Mouse (Mus musculus) intestine, postnatal 0 days (tissue): ENCODE data around the gene Myadml2. TPM values are rescaled to one million over a fixed set of nuclear protein-coding genes. Genes with fewer than 3 reads are reported as not detected.

ENCODE experiments used
- ATAC-seq: fragments of 200-750 bp; cut with Nextera tagmentation; 2 replicates; pipeline ENCODE4 v1.8.0; 2017; ENCODE audit warnings: mild to moderate bottlenecking, moderate TSS enrichment, moderate library complexity
- H3K27ac ChIP-seq: fragments of 300-500 bp; sonication (generic); 2 replicates; pipeline ENCODE4 v1.5.1; 2014; ENCODE audit warnings: mild to moderate bottlenecking, low read depth, low read length, moderate library complexity
- H3K27me3 ChIP-seq: fragments of 300-500 bp; sonication (generic); replicated peaks from 2 replicates; pipeline ENCODE4 v1.6.1; 2014; ENCODE audit warnings: low read length, mixed read lengths; ENCODE audit not compliant: control insufficient read depth, insufficient read depth
- H3K36me3 ChIP-seq: fragments of 300-500 bp; sonication (generic); 2 replicates; pipeline ENCODE4 v1.6.1; 2014; ENCODE audit warnings: mild to moderate bottlenecking, moderate library complexity; ENCODE audit not compliant: control insufficient read depth, insufficient read depth
- H3K4me1 ChIP-seq: fragments of 300-500 bp; sonication (generic); replicated peaks from 2 replicates; pipeline ENCODE4 v1.6.1; 2014; ENCODE audit warnings: antibody characterized with exemption, low read length, mixed read lengths; ENCODE audit not compliant: control insufficient read depth, insufficient read depth
- H3K4me2 ChIP-seq: fragments of 300-500 bp; sonication (generic); replicated peaks from 2 replicates; pipeline ENCODE4 v1.6.1; 2014; ENCODE audit warnings: low read depth, mild to moderate bottlenecking, moderate library complexity
- H3K4me3 ChIP-seq: fragments of 300-500 bp; sonication (generic); 2 replicates; pipeline ENCODE4 v1.5.1; 2014; ENCODE audit warnings: low read depth, low read length
- H3K9ac ChIP-seq: fragments of 300-500 bp; sonication (generic); 2 replicates; pipeline ENCODE4 v1.6.1; 2014; ENCODE audit warnings: mild to moderate bottlenecking, low read depth, low read length
- H3K9me3 ChIP-seq: fragments of 300-500 bp; sonication (generic); 2 replicates; pipeline ENCODE4 v1.6.1; 2016; ENCODE audit warnings: mixed run types; ENCODE audit not compliant: control insufficient read depth
- CTCF ChIP-seq: sonication (generic); IDR thresholded peaks from 2 replicates; pipeline ENCODE4 v1.5.1; 2016; ENCODE audit warnings: low read depth, mild to moderate bottlenecking, control low read depth, antibody characterized with exemption, moderate library complexity
- WGBS: fragments of 180-500 bp; shearing (Covaris S2); extraction: QIAGEN DNeasy Blood & Tissue Kit; methylation state at CpG from one replicate; pipeline ENCODE4 v1.1.7; 2014; 5-methylcytosine and 5-hydroxymethylcytosine counted together
- polyA plus RNA-seq: library from polyadenylated mRNA; unstranded; fragments of >200 nt; fragmentation: Nextera tagmentation; extraction: Ambion mirVana; gene quantifications from 2 replicates; pipeline ENCODE4 v1.2.1, GENCODE M21; 2015

Gene Myadml2
- polyA plus RNA-seq, 1 experiment from 2014 or later, result not detected

DNA sequence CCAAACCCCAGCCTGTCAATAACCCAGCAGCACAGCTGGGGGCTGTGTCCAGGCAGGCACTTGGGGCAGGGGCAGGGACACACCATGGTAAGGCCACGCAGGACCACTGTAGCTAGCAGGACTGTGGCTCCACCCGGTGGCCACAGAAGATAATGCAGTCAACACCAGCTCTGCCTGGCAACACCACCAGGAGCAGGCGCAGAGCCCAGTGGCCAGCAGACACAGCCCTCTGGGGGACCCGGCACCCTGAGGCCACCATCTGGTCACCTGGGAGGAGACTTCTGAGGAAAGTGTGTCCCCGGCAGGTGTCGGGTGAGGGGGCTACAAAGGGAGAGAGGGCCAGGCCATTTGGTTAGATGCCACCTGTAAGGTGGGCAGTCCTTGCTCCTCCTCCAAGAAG is 35.2 kb downstream of the Myadml2 start:
- no peak overlapping the region for H3K9ac ChIP-seq
- peak; percentile 92 for TF ChIP-seq CTCF
- WGBS, result 43% methylated on average over 6 of the region's 6 CpGs
- H3K9me3 ChIP-seq, result no peaks in the 10 kb centered on the region
- no peak overlapping the region for H3K4me2 ChIP-seq
- no peak overlapping the region for H3K27ac ChIP-seq
- no peak overlapping the region for H3K4me3 ChIP-seq
- H3K4me1 ChIP-seq, result peaks cover 6% of the 10 kb centered on the region; the same call in 1 of the 2 replicates
- peaks cover 52% of the 10 kb centered on the region for H3K36me3 ChIP-seq
- H3K27me3 ChIP-seq, result no peaks in the 10 kb centered on the region
- no peak for ATAC-seq

DNA sequence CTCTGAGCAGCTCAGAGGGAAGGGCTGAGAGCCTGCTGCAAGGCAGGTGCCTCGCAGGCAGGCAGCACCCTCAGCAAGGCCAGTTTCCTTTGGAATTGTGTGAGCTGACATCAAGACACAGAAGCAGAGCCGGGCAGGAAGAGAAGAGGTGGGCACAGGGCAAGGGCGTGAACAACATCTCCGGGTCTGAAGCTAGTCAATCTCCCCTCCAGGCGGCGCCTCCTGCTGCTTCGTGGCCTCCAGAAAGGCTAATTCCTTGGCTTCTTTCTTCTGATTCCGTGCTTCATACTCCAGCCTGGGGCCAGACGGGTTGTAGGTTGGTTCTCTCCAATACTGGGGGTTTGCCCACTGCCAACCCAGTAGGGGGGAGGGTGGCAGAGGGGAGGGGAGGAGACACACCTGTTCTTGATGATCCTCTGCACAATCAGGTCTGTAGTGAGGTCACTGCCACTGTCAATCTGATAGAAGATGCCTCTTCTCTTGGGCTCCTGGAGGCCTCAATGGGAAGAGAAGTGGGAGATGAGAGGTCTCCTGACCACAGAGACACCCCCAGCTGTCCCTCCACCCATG is 37.4 kb downstream of the Myadml2 start:
- Histone ChIP-seq H3K9ac (no peak overlapping the region), H3K9me3 (no peaks in the 10 kb centered on the region), H3K4me2 (no peak overlapping the region), H3K36me3 (peaks cover 58% of the 10 kb centered on the region), H3K4me1 (no peaks in the 10 kb centered on the region; the same call in 1 of the 2 replicates), H3K4me3 (no peak overlapping the region), H3K27me3 (no peaks in the 10 kb centered on the region), H3K27ac (no peak overlapping the region)
- 81% methylated on average over 9 of the region's 9 CpGs for WGBS
- ATAC-seq, result no peak
- no peak for TF ChIP-seq CTCF

DNA sequence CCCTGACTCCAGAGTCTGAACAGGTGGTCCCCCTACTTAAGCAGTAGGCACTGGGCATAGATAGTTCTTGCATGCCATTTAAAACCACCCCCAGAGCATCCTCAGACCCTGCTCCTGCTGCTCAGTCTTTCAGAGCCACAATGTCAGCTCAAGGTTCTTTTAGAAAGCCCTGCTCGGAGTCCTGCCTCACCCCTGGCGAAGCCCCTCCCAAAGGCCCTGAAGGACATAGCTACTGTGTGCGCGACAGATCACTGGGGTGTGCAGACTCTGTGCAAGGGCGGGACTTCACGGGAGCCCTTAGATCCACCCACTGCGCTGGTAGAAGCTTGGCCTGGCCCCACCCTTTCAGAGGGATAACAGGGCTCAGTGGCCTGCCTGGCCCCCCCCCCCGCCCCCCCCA is 38.7 kb downstream of the Myadml2 start:
- Histone ChIP-seq H3K27ac (no peak overlapping the region), H3K4me1 (no peaks in the 10 kb centered on the region; the same call in 1 of the 2 replicates), H3K9me3 (no peaks in the 10 kb centered on the region), H3K36me3 (peaks cover 55% of the 10 kb centered on the region), H3K27me3 (no peaks in the 10 kb centered on the region), H3K4me2 (0 out of 2 replicates have a peak overlapping the region, but pooled peaks have one; percentile 7), H3K4me3 (no peak overlapping the region), H3K9ac (no peak overlapping the region)
- WGBS, result 22% methylated on average over 8 of the region's 8 CpGs
- ATAC-seq, result peak; percentile 41
- TF ChIP-seq CTCF, result no peak

DNA sequence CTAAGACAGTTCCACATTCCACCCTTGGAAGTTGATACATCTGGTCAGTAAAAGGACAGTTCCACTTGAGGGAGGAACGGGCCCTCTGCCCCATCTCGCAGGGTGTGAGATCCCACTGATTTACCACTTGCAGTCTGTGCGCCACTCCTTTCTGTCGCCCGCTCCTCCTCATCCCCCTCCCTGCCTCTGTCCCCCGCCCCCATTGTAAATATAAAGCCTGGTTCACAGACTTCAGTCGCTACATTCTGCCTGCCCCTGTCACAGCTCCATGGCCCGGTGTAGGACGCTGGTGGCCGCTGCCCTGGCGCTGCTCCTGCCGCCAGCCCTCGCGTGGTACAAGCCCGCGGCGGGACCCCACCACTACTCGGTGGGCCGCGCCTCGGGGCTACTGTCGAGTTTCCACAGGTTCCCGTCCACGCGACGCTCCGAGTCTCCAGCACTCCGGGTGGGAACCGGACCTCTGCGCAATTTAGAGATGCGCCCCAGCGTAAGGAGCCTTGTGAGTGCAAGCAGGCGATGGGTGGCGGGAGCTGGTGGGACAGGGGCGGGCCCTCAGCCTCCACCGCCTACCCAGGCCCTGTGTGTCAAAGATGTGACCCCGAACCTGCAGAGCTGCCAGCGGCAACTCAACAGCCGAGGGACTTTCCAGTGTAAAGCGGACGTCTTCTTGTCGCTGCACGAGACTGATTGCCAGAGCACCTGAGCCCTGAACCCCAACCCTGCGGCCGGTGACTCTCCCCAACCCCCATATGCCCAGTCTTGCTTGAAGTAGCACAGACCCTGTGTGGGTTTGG is 39.5 kb downstream of the Myadml2 start, which contains the start of gene Npb:
TSS of gene Npb (plus strand) at position 237 of the 794 bp plus-strand sequence.
- peak within 1 kb of the TSS; percentile 27; the same call in 1 of the 2 replicates for H3K9ac ChIP-seq
- 5% methylated on average over 45 of the region's 45 CpGs for WGBS
- H3K4me3 ChIP-seq, result peak within 1 kb of the TSS; percentile 14; the same call in 1 of the 2 replicates
- no peak within 1 kb of the TSS for H3K27ac ChIP-seq
- H3K9me3 ChIP-seq, result no peaks in the 10 kb centered on the region
- H3K4me1 ChIP-seq, result no peaks in the 10 kb centered on the region; the same call in 1 of the 2 replicates
- no peaks in the 10 kb centered on the region for H3K27me3 ChIP-seq
- TF ChIP-seq CTCF, result no peak
- ATAC-seq, result peak; percentile 25; the same call in 1 of the 2 replicates
- peaks cover 53% of the 10 kb centered on the region for H3K36me3 ChIP-seq
- peak within 1 kb of the TSS; percentile 59 for H3K4me2 ChIP-seq

DNA sequence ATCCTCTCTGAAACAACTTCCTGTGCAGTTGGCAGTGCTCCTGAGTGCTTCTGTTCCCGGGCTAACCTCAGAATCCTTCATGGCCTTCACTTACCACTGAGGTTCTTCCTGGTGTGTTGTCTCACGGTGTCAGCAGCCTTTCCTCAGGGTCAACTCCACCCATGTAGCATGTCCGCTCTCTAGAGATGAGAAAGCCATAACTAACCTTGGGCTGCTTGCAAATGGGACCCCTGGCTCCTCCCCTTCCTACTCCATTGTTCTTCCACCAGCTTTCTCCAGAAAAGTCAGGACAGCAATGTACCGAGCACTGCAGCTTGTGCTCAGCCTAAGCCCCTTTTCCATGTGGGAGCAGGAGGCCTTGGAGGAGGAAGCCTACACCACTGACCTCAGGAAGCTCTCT is 41.2 kb downstream of the Myadml2 start:
- Histone ChIP-seq H3K36me3 (peaks cover 52% of the 10 kb centered on the region), H3K4me3 (no peak overlapping the region), H3K27ac (0 out of 2 replicates have a peak overlapping the region, but pooled peaks have one; percentile 15), H3K27me3 (no peaks in the 10 kb centered on the region), H3K9me3 (no peaks in the 10 kb centered on the region), H3K4me1 (no peaks in the 10 kb centered on the region; the same call in 1 of the 2 replicates), H3K4me2 (no peak overlapping the region), H3K9ac (no peak overlapping the region)
- ATAC-seq, result no peak
- WGBS, result 69% methylated on average over 4 of the region's 4 CpGs
- TF ChIP-seq CTCF, result no peak

DNA sequence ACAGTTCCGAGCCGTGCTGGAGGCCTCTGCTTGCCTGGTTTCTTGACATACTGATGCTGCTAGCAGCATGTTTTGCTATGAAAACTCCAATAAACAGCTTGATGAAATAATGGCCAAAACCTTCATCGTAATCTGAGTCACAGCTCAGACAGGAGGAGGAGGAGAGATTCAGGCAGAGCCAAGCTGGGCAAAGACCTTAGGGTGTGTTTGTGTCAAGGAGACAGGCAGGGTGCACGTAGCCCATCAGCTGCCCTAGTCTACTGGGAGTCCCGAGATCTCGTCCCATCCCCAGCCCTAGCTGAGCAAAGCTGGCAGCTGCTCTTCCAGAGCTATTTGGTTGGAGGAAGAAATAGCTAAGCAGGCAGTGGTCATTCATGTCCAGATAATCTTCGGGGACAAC is 42.3 kb downstream of the Myadml2 start:
- Histone ChIP-seq H3K27me3 (no peaks in the 10 kb centered on the region), H3K9ac (no peak overlapping the region), H3K27ac (no peak overlapping the region), H3K4me1 (no peaks in the 10 kb centered on the region; the same call in 1 of the 2 replicates), H3K9me3 (no peaks in the 10 kb centered on the region), H3K4me3 (no peak overlapping the region), H3K36me3 (peaks cover 41% of the 10 kb centered on the region), H3K4me2 (no peak overlapping the region)
- 87% methylated on average over 7 of the region's 7 CpGs for WGBS
- no peak for ATAC-seq
- no peak for TF ChIP-seq CTCF
